Mouse (Mus musculus): ENCODE results near the gene Cenpe. TPM values are rescaled to one million over a fixed set of nuclear protein-coding genes. Genes with fewer than 3 reads are reported as not detected.
"Not testable (repeated sequence)": the region's sequence is repeated elsewhere in the genome, so short reads cannot be mapped to it uniquely, and the experiment has no call there.

The Cenpe gene
- 4.3 and 4.8 TPM in 2 replicates for polyA plus RNA-seq (2015; fragmentation: Nextera tagmentation; extraction: Ambion mirVana)

GRCm38 (mm10) chr3:135211805-135212657, at the start of gene Cenpe:
Gene Cenpe (plus strand): TSS chr3:135212537.
- peak; percentile 97 for ATAC-seq
- H3K4me3 ChIP-seq (ENCODE audit: low read length) = peak within 1 kb of the TSS; percentile 82
- no peak within 1 kb of the TSS; the same call in 1 of the 2 replicates for H3K27ac ChIP-seq (ENCODE audit: low read depth, low read length)
- no peaks in the 10 kb centered on the region for H3K27me3 ChIP-seq (replicated peaks; ENCODE audit: control insufficient read depth, insufficient read depth, low read length)
- no peaks in the 10 kb centered on the region for H3K9me3 ChIP-seq (ENCODE audit: control insufficient read depth, low read length)
- no peaks in the 10 kb centered on the region for H3K36me3 ChIP-seq (ENCODE audit: control insufficient read depth, insufficient read depth, low read length)
- H3K4me2 ChIP-seq (ENCODE audit: low read length) = peak within 1 kb of the TSS; percentile 88
- peaks cover 10% of the 10 kb centered on the region for H3K4me1 ChIP-seq (ENCODE audit: control insufficient read depth, insufficient read depth, low read depth, low read length)
- 3% methylated on average over 29 of the region's 29 CpGs for WGBS
- H3K9ac ChIP-seq (ENCODE audit: low read depth, low read length) = peak within 1 kb of the TSS; percentile 62

GRCm38 (mm10) chr3:135171898-135172446, 40.4 kb upstream of the Cenpe start:
- no peaks in the 10 kb centered on the region for H3K36me3 ChIP-seq (ENCODE audit: control insufficient read depth, insufficient read depth, low read length)
- no peaks in the 10 kb centered on the region for H3K4me1 ChIP-seq (ENCODE audit: control insufficient read depth, insufficient read depth, low read depth, low read length)
- no peak overlapping the region for H3K9ac ChIP-seq (ENCODE audit: low read depth, low read length)
- no peak for ATAC-seq
- no peak overlapping the region for H3K4me3 ChIP-seq (ENCODE audit: low read length)
- H3K27me3 ChIP-seq (replicated peaks; ENCODE audit: control insufficient read depth, insufficient read depth, low read length) = no peaks in the 10 kb centered on the region
- H3K27ac ChIP-seq (ENCODE audit: low read depth, low read length) = no peak overlapping the region
- H3K4me2 ChIP-seq (ENCODE audit: low read length) = no peak overlapping the region
- 57% methylated on average over 3 of the region's 3 CpGs for WGBS
- no peaks in the 10 kb centered on the region for H3K9me3 ChIP-seq (ENCODE audit: control insufficient read depth, low read length)

GRCm38 (mm10) chr3:135191861-135192260, 20.5 kb upstream of the Cenpe start:
- ATAC-seq = no peak
- H3K27ac ChIP-seq (ENCODE audit: low read depth, low read length) = no peak overlapping the region
- WGBS = 92% methylated on average over 6 of the region's 6 CpGs
- no peaks in the 10 kb centered on the region for H3K36me3 ChIP-seq (ENCODE audit: control insufficient read depth, insufficient read depth, low read length)
- no peaks in the 10 kb centered on the region for H3K27me3 ChIP-seq (replicated peaks; ENCODE audit: control insufficient read depth, insufficient read depth, low read length)
- no peak overlapping the region for H3K9ac ChIP-seq (ENCODE audit: low read depth, low read length)
- H3K4me1 ChIP-seq (ENCODE audit: control insufficient read depth, insufficient read depth, low read depth, low read length) = no peaks in the 10 kb centered on the region
- H3K4me2 ChIP-seq (ENCODE audit: low read length) = no peak overlapping the region
- no peaks in the 10 kb centered on the region for H3K9me3 ChIP-seq (ENCODE audit: control insufficient read depth, low read length)
- H3K4me3 ChIP-seq (ENCODE audit: low read length) = no peak overlapping the region

GRCm38 (mm10) chr3:135198051-135198450, 14.3 kb upstream of the Cenpe start:
- H3K9ac ChIP-seq (ENCODE audit: low read depth, low read length); H3K4me2 ChIP-seq (ENCODE audit: low read length); H3K9me3 ChIP-seq (ENCODE audit: control insufficient read depth, low read length); H3K27me3 ChIP-seq (replicated peaks; ENCODE audit: control insufficient read depth, insufficient read depth, low read length); H3K36me3 ChIP-seq (ENCODE audit: control insufficient read depth, insufficient read depth, low read length); H3K4me1 ChIP-seq (ENCODE audit: control insufficient read depth, insufficient read depth, low read depth, low read length); H3K27ac ChIP-seq (ENCODE audit: low read depth, low read length); ATAC-seq; H3K4me3 ChIP-seq (ENCODE audit: low read length): not testable (repeated sequence)
- 70% methylated on average over 2 of the region's 2 CpGs for WGBS

GRCm38 (mm10) chr3:135200409-135201303, 11.7 kb upstream of the Cenpe start:
- Histone ChIP-seq H3K4me2 (ENCODE audit: low read length) (no peak overlapping the region), H3K4me1 (ENCODE audit: control insufficient read depth, insufficient read depth, low read depth, low read length) (no peaks in the 10 kb centered on the region), H3K27ac (ENCODE audit: low read depth, low read length) (no peak overlapping the region), H3K9ac (ENCODE audit: low read depth, low read length) (no peak overlapping the region), H3K9me3 (ENCODE audit: control insufficient read depth, low read length) (no peaks in the 10 kb centered on the region), H3K27me3 (replicated peaks; ENCODE audit: control insufficient read depth, insufficient read depth, low read length) (no peaks in the 10 kb centered on the region), H3K36me3 (ENCODE audit: control insufficient read depth, insufficient read depth, low read length) (no peaks in the 10 kb centered on the region), H3K4me3 (ENCODE audit: low read length) (no peak overlapping the region)
- WGBS = 88% methylated on average over 17 of the region's 17 CpGs
- ATAC-seq = no peak

- H3K27me3 ChIP-seq (replicated peaks; ENCODE audit: control insufficient read depth, insufficient read depth, low read length) = no peaks in the 10 kb centered on the region
- peak; percentile 89 for ATAC-seq
- no peak overlapping the region for H3K27ac ChIP-seq (ENCODE audit: low read depth, low read length)
- WGBS = 47% methylated on average over 4 of the region's 4 CpGs
- peaks cover under 1% of the 10 kb centered on the region; the same call in 1 of the 2 replicates for H3K4me1 ChIP-seq (ENCODE audit: control insufficient read depth, insufficient read depth, low read depth, low read length)
- H3K36me3 ChIP-seq (ENCODE audit: control insufficient read depth, insufficient read depth, low read length) = no peaks in the 10 kb centered on the region
- no peak overlapping the region for H3K4me3 ChIP-seq (ENCODE audit: low read length)
- no peak overlapping the region for H3K4me2 ChIP-seq (ENCODE audit: low read length)
- no peaks in the 10 kb centered on the region for H3K9me3 ChIP-seq (ENCODE audit: control insufficient read depth, low read length)
- H3K9ac ChIP-seq (ENCODE audit: low read depth, low read length) = no peak overlapping the region
Observed at GRCm38 (mm10) chr3:135206621-135207020, 5.7 kb upstream of the Cenpe start.

- Histone ChIP-seq H3K4me3 (ENCODE audit: low read length) (peak overlapping the region; percentile 82), H3K4me1 (ENCODE audit: control insufficient read depth, insufficient read depth, low read depth, low read length) (peaks cover 10% of the 10 kb centered on the region), H3K27me3 (replicated peaks; ENCODE audit: control insufficient read depth, insufficient read depth, low read length) (no peaks in the 10 kb centered on the region), H3K9me3 (ENCODE audit: control insufficient read depth, low read length) (no peaks in the 10 kb centered on the region), H3K4me2 (ENCODE audit: low read length) (peak overlapping the region; percentile 88), H3K27ac (ENCODE audit: low read depth, low read length) (no peak overlapping the region), H3K9ac (ENCODE audit: low read depth, low read length) (peak overlapping the region; percentile 62), H3K36me3 (ENCODE audit: control insufficient read depth, insufficient read depth, low read length) (no peaks in the 10 kb centered on the region)
- ATAC-seq = no peak
- WGBS = under 1% methylated on average over 25 of the region's 26 CpGs
Observed at GRCm38 (mm10) chr3:135212658-135213350, 467 bp downstream of the Cenpe start.

GRCm38 (mm10) chr3:135232058-135232457, 19.7 kb downstream of the Cenpe start:
- no peak overlapping the region for H3K4me3 ChIP-seq (ENCODE audit: low read length)
- H3K27ac ChIP-seq (ENCODE audit: low read depth, low read length) = no peak overlapping the region
- no peaks in the 10 kb centered on the region for H3K27me3 ChIP-seq (replicated peaks; ENCODE audit: control insufficient read depth, insufficient read depth, low read length)
- no peak overlapping the region for H3K9ac ChIP-seq (ENCODE audit: low read depth, low read length)
- no peak overlapping the region for H3K4me2 ChIP-seq (ENCODE audit: low read length)
- WGBS = 80% methylated on average over 3 of the region's 3 CpGs
- no peaks in the 10 kb centered on the region for H3K36me3 ChIP-seq (ENCODE audit: control insufficient read depth, insufficient read depth, low read length)
- no peaks in the 10 kb centered on the region for H3K4me1 ChIP-seq (ENCODE audit: control insufficient read depth, insufficient read depth, low read depth, low read length)
- ATAC-seq = no peak
- H3K9me3 ChIP-seq (ENCODE audit: control insufficient read depth, low read length) = no peaks in the 10 kb centered on the region

All from hindbrain, embryonic 16.5 days (tissue).